Mouse (Mus musculus): ENCODE measurements at regions not wholly inside any gene's neighbourhood (a gene's known extent, or its start where the extent isn't known, plus 50 kb on each side); places are given as distances from the start of the nearest gene placed in this dataset.

DNA sequence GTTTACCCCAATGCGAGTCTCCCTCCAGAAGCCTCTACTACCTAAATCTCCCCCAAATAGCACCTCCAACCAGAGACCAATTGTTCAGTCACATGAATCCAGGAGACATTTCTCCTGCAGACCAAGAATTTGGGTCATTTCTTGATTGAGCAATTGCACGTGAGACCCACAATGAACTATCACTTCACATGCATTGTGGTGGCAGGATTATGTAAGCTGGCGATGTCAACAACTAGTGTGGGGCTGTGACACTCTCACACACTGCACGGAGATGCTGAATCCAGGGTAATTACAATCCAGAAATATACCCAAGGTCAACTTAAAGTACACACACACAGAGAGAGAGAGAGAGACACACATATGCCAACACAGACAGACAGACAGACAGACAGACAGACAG is 148.5 kb upstream of the Dyrk2 start:
- TF ChIP-seq CTCF (IDR thresholded peaks at IDR 0.05; ENCODE audit: extremely low read depth, insufficient read depth, insufficient read length, insufficient replicate concordance) (no peak), POLR2A (IDR thresholded peaks at IDR 0.05; ENCODE audit: low read depth, low read length) (no peak)
